Mouse (Mus musculus): ENCODE results near the gene Gp1bb. TPM values are rescaled to one million over a fixed set of nuclear protein-coding genes. Genes with fewer than 3 reads are reported as not detected.
A peak's percentile ranks its signal among the peaks of the same experiment; 100 is the strongest.

Gp1bb gene
- total and polyA plus RNA-seq, 3 experiments, result 0.11 to 0.20 TPM; not detected in 1

GRCm38 (mm10) chr16:18585676-18586075, 36.5 kb downstream of the Gp1bb start:
- no peak overlapping the region for H3K4me3 ChIP-seq (ENCODE audit: low read depth, low read length)
- H3K27me3 ChIP-seq (ENCODE audit: insufficient read depth, low read length), result peaks cover 32% of the 10 kb centered on the region; the same call in 1 of the 2 replicates
- TF ChIP-seq GATA2 (IDR thresholded peaks at IDR 0.05; ENCODE audit: borderline replicate concordance, low read depth, low read length) (no peak), GATA1 (IDR thresholded peaks at IDR 0.05; ENCODE audit: borderline replicate concordance, low read length) (no peak), POLR2AphosphoS5 (IDR thresholded peaks at IDR 0.05; ENCODE audit: insufficient replicate concordance, low read depth, low read length) (no peak), CTCF (IDR thresholded peaks at IDR 0.05; ENCODE audit: low read depth, low read length) (no peak), TAL1 (conservative IDR thresholded peaks at IDR 0.05; ENCODE audit: low read depth, low read length) (no peak)
- no peaks in the 10 kb centered on the region for H3K4me1 ChIP-seq (ENCODE audit: insufficient read depth, low read depth, low read length)
- ATAC-seq (ENCODE audit: extremely low read depth, insufficient number of reproducible peaks, low FRiP score, poor library complexity, severe bottlenecking), result no peak
- H3K9me3 ChIP-seq (replicated peaks), result peaks cover 43% of the 10 kb centered on the region
- DNase-seq (ENCODE audit: low spot score), result no peak
- no peaks in the 10 kb centered on the region for H3K36me3 ChIP-seq (replicated peaks)

GRCm38 (mm10) chr16:18584901-18585510, 37.2 kb downstream of the Gp1bb start:
- ATAC-seq (ENCODE audit: extremely low read depth, insufficient number of reproducible peaks, low FRiP score, poor library complexity, severe bottlenecking), result no peak
- H3K4me3 ChIP-seq (ENCODE audit: low read depth, low read length), result no peak overlapping the region
- no peaks in the 10 kb centered on the region for H3K4me1 ChIP-seq (ENCODE audit: insufficient read depth, low read depth, low read length)
- peaks cover 43% of the 10 kb centered on the region for H3K9me3 ChIP-seq (replicated peaks)
- TF ChIP-seq CTCF (IDR thresholded peaks at IDR 0.05; ENCODE audit: low read depth, low read length) (no peak), GATA2 (IDR thresholded peaks at IDR 0.05; ENCODE audit: borderline replicate concordance, low read depth, low read length) (no peak), POLR2AphosphoS5 (IDR thresholded peaks at IDR 0.05; ENCODE audit: insufficient replicate concordance, low read depth, low read length) (no peak), GATA1 (IDR thresholded peaks at IDR 0.05; ENCODE audit: borderline replicate concordance, low read length) (no peak), TAL1 (conservative IDR thresholded peaks at IDR 0.05; ENCODE audit: low read depth, low read length) (no peak)
- H3K27me3 ChIP-seq (ENCODE audit: insufficient read depth, low read length), result peaks cover 26% of the 10 kb centered on the region; the same call in 1 of the 2 replicates
- no peaks in the 10 kb centered on the region for H3K36me3 ChIP-seq (replicated peaks)
- no peak for DNase-seq (ENCODE audit: low spot score)

GRCm38 (mm10) chr16:18583673-18584357, 38.4 kb downstream of the Gp1bb start:
- TF ChIP-seq GATA2 (IDR thresholded peaks at IDR 0.05; ENCODE audit: borderline replicate concordance, low read depth, low read length), result no peak
- no peak for TF ChIP-seq CTCF (IDR thresholded peaks at IDR 0.05; ENCODE audit: low read depth, low read length)
- no peak for TF ChIP-seq TAL1 (conservative IDR thresholded peaks at IDR 0.05; ENCODE audit: low read depth, low read length)
- no peak for TF ChIP-seq GATA1 (IDR thresholded peaks at IDR 0.05; ENCODE audit: borderline replicate concordance, low read length)
- no peak for TF ChIP-seq POLR2AphosphoS5 (IDR thresholded peaks at IDR 0.05; ENCODE audit: insufficient replicate concordance, low read depth, low read length)
- H3K4me3 ChIP-seq (ENCODE audit: low read depth, low read length), result no peak overlapping the region
- peaks cover 18% of the 10 kb centered on the region; the same call in 1 of the 2 replicates for H3K27me3 ChIP-seq (ENCODE audit: insufficient read depth, low read length)
- peaks cover 43% of the 10 kb centered on the region for H3K9me3 ChIP-seq (replicated peaks)
- DNase-seq (ENCODE audit: low spot score), result no peak
- ATAC-seq (ENCODE audit: extremely low read depth, insufficient number of reproducible peaks, low FRiP score, poor library complexity, severe bottlenecking), result no peak
- no peaks in the 10 kb centered on the region for H3K4me1 ChIP-seq (ENCODE audit: insufficient read depth, low read depth, low read length)
- H3K36me3 ChIP-seq (replicated peaks), result no peaks in the 10 kb centered on the region

GRCm38 (mm10) chr16:18583169-18583568, 39.0 kb downstream of the Gp1bb start:
- DNase-seq (ENCODE audit: low spot score), result no peak
- no peak for ATAC-seq (ENCODE audit: extremely low read depth, insufficient number of reproducible peaks, low FRiP score, poor library complexity, severe bottlenecking)
- no peaks in the 10 kb centered on the region for H3K36me3 ChIP-seq (replicated peaks)
- peaks cover 16% of the 10 kb centered on the region; the same call in 1 of the 2 replicates for H3K27me3 ChIP-seq (ENCODE audit: insufficient read depth, low read length)
- no peak for TF ChIP-seq CTCF (IDR thresholded peaks at IDR 0.05; ENCODE audit: low read depth, low read length)
- TF ChIP-seq GATA2 (IDR thresholded peaks at IDR 0.05; ENCODE audit: borderline replicate concordance, low read depth, low read length), result no peak
- TF ChIP-seq TAL1 (conservative IDR thresholded peaks at IDR 0.05; ENCODE audit: low read depth, low read length), result no peak
- TF ChIP-seq GATA1 (IDR thresholded peaks at IDR 0.05; ENCODE audit: borderline replicate concordance, low read length), result no peak
- no peak for TF ChIP-seq POLR2AphosphoS5 (IDR thresholded peaks at IDR 0.05; ENCODE audit: insufficient replicate concordance, low read depth, low read length)
- no peaks in the 10 kb centered on the region for H3K4me1 ChIP-seq (ENCODE audit: insufficient read depth, low read depth, low read length)
- H3K4me3 ChIP-seq (ENCODE audit: low read depth, low read length), result no peak overlapping the region
- H3K9me3 ChIP-seq (replicated peaks), result peaks cover 39% of the 10 kb centered on the region

DNA sequence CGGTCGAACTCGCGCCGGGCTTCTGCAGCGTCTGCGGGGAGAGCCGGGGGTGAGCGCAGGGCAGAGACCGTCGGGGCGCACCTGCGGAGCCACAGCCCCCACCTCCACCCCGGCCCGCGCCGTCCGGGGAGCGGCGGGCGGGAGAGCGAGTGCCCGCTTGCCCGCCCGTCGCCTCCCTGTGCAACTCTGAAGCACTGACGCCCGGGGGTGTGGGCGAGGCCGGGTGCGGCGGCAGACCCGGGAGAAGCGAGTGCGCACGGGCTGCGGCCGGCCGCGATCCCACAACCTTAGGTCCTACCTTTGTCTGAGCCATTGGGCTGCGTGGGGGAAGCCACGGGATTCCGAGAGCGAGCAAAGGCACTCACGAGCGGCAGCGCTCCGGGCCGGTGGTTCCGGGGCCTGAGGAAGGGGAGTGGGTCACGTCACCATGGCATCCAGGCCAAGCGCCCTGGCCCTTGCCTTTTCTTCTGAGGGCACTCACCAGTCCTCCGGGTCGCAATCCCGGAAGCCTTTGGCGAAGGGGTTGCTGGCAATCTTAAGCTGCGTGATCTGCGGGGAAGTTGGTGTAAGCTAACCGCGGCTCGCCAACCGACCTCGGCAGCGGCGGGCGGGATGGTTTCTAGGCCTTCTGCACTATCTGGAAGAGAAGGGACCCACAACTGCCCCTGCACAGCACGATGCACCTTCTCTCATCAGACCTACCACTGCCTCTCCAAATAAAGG, 39.6 kb downstream of the Gp1bb start:
- Histone ChIP-seq H3K36me3 (replicated peaks) (no peaks in the 10 kb centered on the region), H3K27me3 (ENCODE audit: insufficient read depth, low read length) (peaks cover 13% of the 10 kb centered on the region; the same call in 1 of the 2 replicates), H3K9me3 (replicated peaks) (peaks cover 33% of the 10 kb centered on the region), H3K4me1 (ENCODE audit: insufficient read depth, low read depth, low read length) (no peaks in the 10 kb centered on the region), H3K4me3 (ENCODE audit: low read depth, low read length) (peak overlapping the region; percentile 13; the same call in 1 of the 2 replicates)
- ATAC-seq (ENCODE audit: extremely low read depth, insufficient number of reproducible peaks, low FRiP score, poor library complexity, severe bottlenecking), result no peak
- TF ChIP-seq POLR2AphosphoS5 (IDR thresholded peaks at IDR 0.05; ENCODE audit: insufficient replicate concordance, low read depth, low read length), result no peak
- TF ChIP-seq GATA2 (IDR thresholded peaks at IDR 0.05; ENCODE audit: borderline replicate concordance, low read depth, low read length), result no peak
- TF ChIP-seq CTCF (IDR thresholded peaks at IDR 0.05; ENCODE audit: low read depth, low read length), result no peak
- no peak for TF ChIP-seq TAL1 (conservative IDR thresholded peaks at IDR 0.05; ENCODE audit: low read depth, low read length)
- no peak for TF ChIP-seq GATA1 (IDR thresholded peaks at IDR 0.05; ENCODE audit: borderline replicate concordance, low read length)
- DNase-seq (ENCODE audit: low spot score), result no peak
